Mouse (Mus musculus) MEL (cell line): ENCODE data around the gene Got1.

ENCODE experiments used
- CHD2 ChIP-seq: IDR thresholded peaks from 2 replicates; pipeline ENCODE4 v1.6.1; 2011; ENCODE audit warnings: low read length, improper control_type of control experiment
- CTCF ChIP-seq, 3 experiments: IDR thresholded peaks in 2 of 3; conservative IDR thresholded peaks in 1 of 3; 2 replicates each; pipeline ENCODE4 v1.5.1; 2011 to 2012; ENCODE audit warnings: low read length in 3 of 3, low read depth in 2 of 3, mild to moderate bottlenecking in 2 of 3, improper control_type of control experiment in 1 of 3, inconsistent platforms in 1 of 3, mixed read lengths in 1 of 3, moderate library complexity in 1 of 3; ENCODE audit not compliant: control insufficient read depth in 1 of 3, insufficient read depth in 1 of 3, poor library complexity in 1 of 3, severe bottlenecking in 1 of 3
- ETS1 ChIP-seq: IDR thresholded peaks from 2 replicates; pipeline ENCODE4 v1.6.1; 2012; ENCODE audit warnings: low read depth, mild to moderate bottlenecking, inconsistent platforms, low read length, improper control_type of control experiment, moderate library complexity
- POLR2A ChIP-seq, 2 experiments: IDR thresholded peaks; 2 replicates each; pipeline ENCODE4 v1.6.1; 2011 to 2012; ENCODE audit warnings: low read length in 2 of 2, mild to moderate bottlenecking in 2 of 2, control low read depth in 1 of 2, improper control_type of control experiment in 1 of 2, low read depth in 1 of 2, moderate library complexity in 1 of 2; ENCODE audit not compliant: control insufficient read depth in 1 of 2, insufficient read depth in 1 of 2, poor library complexity in 1 of 2
- ZKSCAN1 ChIP-seq: IDR thresholded peaks from 2 replicates; pipeline ENCODE4 v1.6.1; 2012; ENCODE audit warnings: low read depth, mild to moderate bottlenecking, inconsistent platforms, low read length, improper control_type of control experiment, moderate library complexity

GRCm38 (mm10) chr19:43451563-43451962 is 72.8 kb downstream of the Got1 start:
- TF ChIP-seq CHD2 (no peak), ETS1 (no peak), POLR2A (IDR thresholded peaks at IDR 0.05; ENCODE audit: control insufficient read depth in 1 of 2, insufficient read depth in 1 of 2, low read depth in 1 of 2, low read length in 2 of 2, poor library complexity in 1 of 2) (no peak), CTCF (IDR thresholded peaks at IDR 0.05 in 2 of 3, conservative IDR thresholded peaks at IDR 0.05 in 1 of 3; ENCODE audit: control insufficient read depth in 1 of 3, insufficient read depth in 1 of 3, low read depth in 2 of 3, low read length in 3 of 3, poor library complexity in 1 of 3, severe bottlenecking in 1 of 3) (no peak), ZKSCAN1 (no peak)
